Mouse (Mus musculus) C2C12 (cell line): ENCODE results near the gene Cdkn1b. TPM values are rescaled to one million over a fixed set of nuclear protein-coding genes. Genes with fewer than 3 reads are reported as not detected.
A peak's percentile ranks its signal among the peaks of the same experiment; 100 is the strongest.

ENCODE experiments used
- H3K27me3 ChIP-seq: one replicate; pipeline ENCODE4 v1.6.1; 2011; ENCODE audit not compliant: control insufficient read depth, insufficient read depth, insufficient read length
- H3K36me3 ChIP-seq: one replicate; pipeline ENCODE4 v1.6.1; 2011; ENCODE audit not compliant: control insufficient read depth, insufficient read depth
- H3K4me3 ChIP-seq: one replicate; pipeline ENCODE4 v1.5.1; 2011; ENCODE audit warnings: mild to moderate bottlenecking, control low read depth; ENCODE audit not compliant: poor library complexity, insufficient read depth, severe bottlenecking
- H3K79me2 ChIP-seq: one replicate; pipeline ENCODE4 v1.6.1; 2011; ENCODE audit not compliant: control insufficient read depth, insufficient read depth
- H3K79me3 ChIP-seq: one replicate; pipeline ENCODE4 v1.6.1; 2011; ENCODE audit warnings: low read depth, control low read depth
- H3ac ChIP-seq: one replicate; pipeline ENCODE3; 2011; ENCODE audit warnings: low read depth; ENCODE audit not compliant: control insufficient read depth, insufficient read length
- CEBPB ChIP-seq: IDR thresholded peaks from one replicate; pipeline ENCODE4 v1.6.1; 2011; ENCODE audit warnings: low read depth, mild to moderate bottlenecking, control low read depth, moderate library complexity
- CTCF ChIP-seq: IDR thresholded peaks from one replicate; pipeline ENCODE4 v1.5.1; 2011; ENCODE audit not compliant: control insufficient read depth, insufficient read depth, insufficient read length
- FOSL1 ChIP-seq: IDR thresholded peaks from one replicate; pipeline ENCODE4 v1.8.0; 2011; ENCODE audit warnings: mild to moderate bottlenecking, low read length; ENCODE audit not compliant: poor library complexity, insufficient read depth, severe bottlenecking
- MAX ChIP-seq: IDR thresholded peaks from one replicate; pipeline ENCODE4 v1.6.1; 2011; ENCODE audit warnings: mild to moderate bottlenecking, control low read depth
- MYOD1 ChIP-seq: IDR thresholded peaks from one replicate; pipeline ENCODE4 v1.6.1; 2011; ENCODE audit warnings: low read depth; ENCODE audit not compliant: control insufficient read depth, insufficient read length
- MYOG ChIP-seq: IDR thresholded peaks from one replicate; pipeline ENCODE4 v1.6.1; 2011; ENCODE audit not compliant: control insufficient read depth, insufficient read length; ENCODE audit errors: extremely low read depth
- USF1 ChIP-seq: IDR thresholded peaks from one replicate; pipeline ENCODE4 v1.6.1; 2011; ENCODE audit warnings: low read depth, mild to moderate bottlenecking, control low read depth, moderate library complexity
- polyA plus RNA-seq: library from polyadenylated mRNA; unstranded; fragments of >200 nt; fragmentation: generic; extraction: Trizol; gene quantifications from one replicate; pipeline ENCODE4 v1.2.1, GENCODE M21; 2012; ENCODE audit warnings: missing spikeins

The Cdkn1b gene
- polyA plus RNA-seq, 1 experiment, result 15.8 TPM

DNA sequence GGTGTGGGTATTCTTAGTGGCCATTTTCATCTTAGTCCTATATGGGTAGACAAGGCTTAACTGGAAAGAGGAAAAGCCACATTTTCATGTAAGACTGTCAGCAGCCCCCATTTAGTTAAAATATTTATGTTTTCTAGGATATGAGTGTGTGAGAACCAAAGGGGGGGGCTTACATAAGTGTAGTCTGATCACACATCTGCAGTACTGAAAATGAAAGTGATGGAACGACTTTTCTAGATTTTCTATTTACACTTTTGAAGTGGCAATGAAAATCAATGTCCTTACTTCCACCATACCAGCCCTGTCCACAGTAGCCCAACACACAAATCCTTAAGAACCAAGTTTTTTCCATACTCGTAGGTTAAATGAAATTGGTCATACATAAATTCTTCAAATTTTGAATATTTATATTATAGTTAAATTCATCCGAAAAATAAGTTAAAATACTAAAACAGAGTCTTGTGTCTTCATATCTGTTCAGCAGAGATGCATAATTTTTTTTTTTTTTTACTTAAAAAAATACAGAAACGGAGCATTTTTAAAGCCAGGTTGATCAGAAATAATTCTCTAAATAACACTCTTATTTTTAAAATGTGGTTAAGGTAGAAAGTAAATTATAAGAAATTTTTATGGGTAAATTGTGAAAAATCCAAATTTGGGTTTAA lies 5.6 kb downstream of the Cdkn1b start:
- peaks cover 31% of the 10 kb centered on the region for H3K36me3 ChIP-seq
- H3K27me3 ChIP-seq, result no peaks in the 10 kb centered on the region
- H3ac ChIP-seq, result no peak overlapping the region
- peaks cover 64% of the 10 kb centered on the region for H3K79me3 ChIP-seq
- H3K4me3 ChIP-seq, result peak overlapping the region; percentile 23
- TF ChIP-seq CEBPB, result no peak
- no peak for TF ChIP-seq MYOD1
- no peak for TF ChIP-seq MAX
- no peak for TF ChIP-seq USF1
- peaks cover 73% of the 10 kb centered on the region for H3K79me2 ChIP-seq

GRCm38 (mm10) chr6:134926338-134926705 lies 6.1 kb downstream of the Cdkn1b start:
- H3K79me2 ChIP-seq, result peaks cover 73% of the 10 kb centered on the region
- peak overlapping the region; percentile 55 for H3K4me3 ChIP-seq
- peaks cover 31% of the 10 kb centered on the region for H3K36me3 ChIP-seq
- peak overlapping the region; percentile 92 for H3ac ChIP-seq
- peaks cover 64% of the 10 kb centered on the region for H3K79me3 ChIP-seq
- TF ChIP-seq MYOD1, result no peak
- no peaks in the 10 kb centered on the region for H3K27me3 ChIP-seq

GRCm38 (mm10) chr6:134926803-134927594 lies 6.8 kb downstream of the Cdkn1b start:
- TF ChIP-seq CEBPB (no peak), FOSL1 (no peak), CTCF (no peak), MYOG (no peak), MAX (no peak), USF1 (no peak), MYOD1 (no peak)
- peaks cover 28% of the 10 kb centered on the region for H3K36me3 ChIP-seq
- H3K79me3 ChIP-seq, result peaks cover 61% of the 10 kb centered on the region
- H3K27me3 ChIP-seq, result no peaks in the 10 kb centered on the region
- H3ac ChIP-seq, result peak overlapping the region; percentile 92
- peak overlapping the region; percentile 55 for H3K4me3 ChIP-seq
- H3K79me2 ChIP-seq, result peaks cover 73% of the 10 kb centered on the region

- H3ac ChIP-seq, result peak overlapping the region; percentile 92
- H3K27me3 ChIP-seq, result no peaks in the 10 kb centered on the region
- peaks cover 59% of the 10 kb centered on the region for H3K79me3 ChIP-seq
- H3K79me2 ChIP-seq, result peaks cover 73% of the 10 kb centered on the region
- peak overlapping the region; percentile 55 for H3K4me3 ChIP-seq
- H3K36me3 ChIP-seq, result peaks cover 22% of the 10 kb centered on the region
- TF ChIP-seq MYOG, result no peak
- TF ChIP-seq MYOD1, result no peak
- TF ChIP-seq CTCF, result no peak
- no peak for TF ChIP-seq FOSL1
- TF ChIP-seq CEBPB, result no peak
- TF ChIP-seq MAX, result no peak
- TF ChIP-seq USF1, result no peak
Observed at GRCm38 (mm10) chr6:134927595-134928095, 7.4 kb downstream of the Cdkn1b start.

- Histone ChIP-seq H3K79me2 (peaks cover 73% of the 10 kb centered on the region), H3K4me3 (peak overlapping the region; percentile 55), H3K27me3 (no peaks in the 10 kb centered on the region), H3K36me3 (peaks cover 16% of the 10 kb centered on the region), H3K79me3 (peaks cover 58% of the 10 kb centered on the region), H3ac (peak overlapping the region; percentile 78)
- TF ChIP-seq MAX, result peak; percentile 58
- peak; percentile 82 for TF ChIP-seq CEBPB
- TF ChIP-seq CTCF, result no peak
Observed at GRCm38 (mm10) chr6:134928096-134928888, 8.1 kb downstream of the Cdkn1b start.
